Mouse (Mus musculus): ENCODE data around the gene Gtf2h4. TPM values are rescaled to one million over a fixed set of nuclear protein-coding genes. Genes with fewer than 3 reads are reported as not detected.

The Gtf2h4 gene
- polyA plus RNA-seq, 1 experiment from 2014 or later = 36.1 TPM

DNA sequence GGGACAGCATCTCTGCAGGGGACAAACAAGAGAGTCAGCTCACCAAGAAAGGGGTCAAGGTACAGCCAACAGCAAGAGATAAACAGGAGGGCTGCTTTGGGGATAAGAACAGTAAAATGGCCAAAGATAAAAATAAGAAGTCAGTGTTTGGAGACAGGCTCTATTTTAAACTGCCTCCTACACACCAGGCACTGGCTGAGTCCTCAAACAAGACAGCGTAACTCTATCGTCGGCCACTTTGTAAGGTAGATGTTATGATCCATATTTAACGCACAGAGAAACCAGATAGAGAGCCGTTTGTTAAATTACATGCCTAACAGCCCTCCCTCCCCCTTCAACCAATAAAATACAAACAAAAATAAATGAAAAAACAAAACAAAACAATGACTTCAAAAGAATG is 20.4 kb upstream of the Gtf2h4 start:
- no peak for ATAC-seq (replicated peaks)
- Histone ChIP-seq H3K9ac (replicated peaks) (no peak overlapping the region), H3K4me1 (peaks cover 31% of the 10 kb centered on the region), H3K27ac (replicated peaks) (no peak overlapping the region), H3K4me3 (no peak overlapping the region), H3K4me2 (replicated peaks) (no peak overlapping the region), H3K27me3 (no peaks in the 10 kb centered on the region), H3K36me3 (peaks cover 53% of the 10 kb centered on the region), H3K9me3 (no peaks in the 10 kb centered on the region)
- WGBS = 96% methylated on average over 5 of the region's 5 CpGs

DNA sequence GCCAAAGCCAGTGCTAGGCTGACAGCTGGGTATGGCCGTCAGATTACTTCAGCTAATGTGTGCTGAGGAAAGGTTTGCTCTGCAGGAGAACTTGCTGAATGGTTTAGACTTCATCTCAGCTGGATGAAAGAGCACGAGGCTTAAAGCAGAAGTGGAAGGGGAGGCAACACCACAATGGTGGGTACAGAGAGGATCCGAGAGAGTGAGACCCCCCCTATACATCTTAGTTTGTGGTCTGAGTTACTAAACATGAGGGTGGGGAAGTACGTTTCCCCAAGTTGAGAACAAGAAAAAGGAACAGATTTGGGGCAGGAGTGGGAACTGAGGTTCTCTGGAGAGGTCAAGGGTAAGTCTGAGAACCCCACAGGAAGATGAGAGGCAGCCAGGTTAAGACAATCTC is 18.8 kb upstream of the Gtf2h4 start:
- H3K9me3 ChIP-seq = no peaks in the 10 kb centered on the region

DNA sequence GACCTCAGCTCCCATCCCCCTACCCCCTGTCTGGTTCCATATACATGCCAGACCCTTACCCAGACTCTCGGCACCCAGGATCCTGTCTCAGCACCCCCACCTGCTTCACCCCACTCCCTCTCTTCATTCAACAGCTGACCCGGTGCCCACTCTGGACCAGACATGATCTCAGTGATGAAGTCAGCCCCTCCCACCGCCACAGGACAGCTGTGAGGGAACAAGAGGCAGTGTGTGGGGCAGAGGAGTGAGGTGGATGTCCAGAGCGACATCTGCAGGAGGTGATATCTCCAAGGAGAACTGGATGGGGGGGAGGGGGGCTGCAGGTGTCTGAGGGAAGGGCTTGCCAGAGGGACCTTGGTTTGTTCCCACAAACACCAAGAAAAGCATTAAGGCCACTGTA is 18.3 kb upstream of the Gtf2h4 start:
- peaks cover 74% of the 10 kb centered on the region for H3K36me3 ChIP-seq
- H3K4me3 ChIP-seq = no peak overlapping the region
- H3K27ac ChIP-seq (replicated peaks) = no peak overlapping the region
- no peaks in the 10 kb centered on the region for H3K27me3 ChIP-seq
- ATAC-seq (replicated peaks) = no peak
- H3K9me3 ChIP-seq = no peaks in the 10 kb centered on the region
- peaks cover 10% of the 10 kb centered on the region for H3K4me1 ChIP-seq
- H3K9ac ChIP-seq (replicated peaks) = no peak overlapping the region
- WGBS = 85% methylated on average over 4 of the region's 4 CpGs
- no peak overlapping the region for H3K4me2 ChIP-seq (replicated peaks)

More for the DNA sequence above, 18.8 kb upstream of the Gtf2h4 start:
- Histone ChIP-seq H3K9ac (replicated peaks) (no peak overlapping the region), H3K4me2 (replicated peaks) (no peak overlapping the region), H3K27me3 (no peaks in the 10 kb centered on the region), H3K4me3 (no peak overlapping the region), H3K4me1 (peaks cover 16% of the 10 kb centered on the region), H3K27ac (replicated peaks) (no peak overlapping the region), H3K36me3 (peaks cover 69% of the 10 kb centered on the region)
- WGBS = 84% methylated on average over 4 of the region's 4 CpGs
- no peak for ATAC-seq (replicated peaks)

- Histone ChIP-seq H3K9me3 (no peaks in the 10 kb centered on the region), H3K9ac (replicated peaks) (no peak overlapping the region)
- WGBS = 91% methylated on average over 18 of the region's 18 CpGs
Measured at GRCm38 (mm10) chr17:35689936-35690645, 16.6 kb upstream of the Gtf2h4 start.

DNA sequence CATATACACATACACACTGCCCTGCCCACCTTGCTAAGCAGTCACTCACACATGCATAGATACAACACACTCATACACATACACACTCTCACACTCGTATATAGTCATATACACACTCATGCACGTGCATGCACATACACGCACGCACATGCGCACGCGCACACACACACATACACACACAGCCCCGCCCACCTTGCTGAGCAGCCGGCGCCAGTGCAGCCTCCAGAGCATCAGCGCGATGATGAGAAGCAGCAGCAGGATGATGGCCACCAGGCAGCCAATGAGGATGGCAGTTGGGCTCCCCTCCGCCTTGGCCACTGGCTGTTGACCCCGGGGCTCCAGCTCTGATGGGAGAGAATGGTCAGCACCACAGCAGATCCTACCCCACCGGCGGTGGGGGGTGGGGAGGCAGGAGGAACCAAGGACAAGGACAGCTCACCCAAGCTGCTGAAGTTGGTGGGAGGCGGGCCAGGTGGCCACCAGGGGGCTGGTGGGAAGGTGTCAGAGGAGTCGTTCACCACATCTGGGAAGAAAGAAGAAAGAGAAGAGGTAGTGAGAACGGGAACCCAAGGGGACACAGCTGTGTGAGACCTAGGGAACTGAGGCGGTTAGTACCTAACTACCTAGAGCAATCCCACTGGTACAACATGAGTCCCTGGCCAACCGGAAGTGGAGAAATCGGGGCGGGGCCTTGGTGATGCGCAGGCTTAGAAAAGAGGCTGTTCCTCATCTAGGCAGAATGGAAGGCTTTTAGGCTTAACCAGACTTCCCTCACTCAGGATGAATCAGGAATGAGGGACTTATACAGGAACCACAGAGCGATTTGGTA is 15.0 kb upstream of the Gtf2h4 start:
- Histone ChIP-seq H3K9ac (replicated peaks) (no peak overlapping the region), H3K9me3 (no peaks in the 10 kb centered on the region), H3K36me3 (peaks cover 99% of the 10 kb centered on the region), H3K27ac (replicated peaks) (no peak overlapping the region), H3K4me1 (no peaks in the 10 kb centered on the region), H3K27me3 (no peaks in the 10 kb centered on the region), H3K4me3 (no peak overlapping the region), H3K4me2 (replicated peaks) (no peak overlapping the region)
- no peak for ATAC-seq (replicated peaks)
- 91% methylated on average over 25 of the region's 25 CpGs for WGBS

More at GRCm38 (mm10) chr17:35689936-35690645, 16.6 kb upstream of the Gtf2h4 start:
- Histone ChIP-seq H3K36me3 (peaks cover 90% of the 10 kb centered on the region), H3K27ac (replicated peaks) (no peak overlapping the region), H3K4me1 (no peaks in the 10 kb centered on the region), H3K27me3 (no peaks in the 10 kb centered on the region), H3K4me2 (replicated peaks) (no peak overlapping the region), H3K4me3 (no peak overlapping the region)
- ATAC-seq (replicated peaks) = no peak

- no peaks in the 10 kb centered on the region for H3K9me3 ChIP-seq
- H3K9ac ChIP-seq (replicated peaks) = no peak overlapping the region
- peaks cover 93% of the 10 kb centered on the region for H3K36me3 ChIP-seq
- H3K27me3 ChIP-seq = no peaks in the 10 kb centered on the region
- no peak for ATAC-seq (replicated peaks)
- peak overlapping the region; percentile 66 for H3K27ac ChIP-seq (replicated peaks)
- no peaks in the 10 kb centered on the region for H3K4me1 ChIP-seq
- H3K4me3 ChIP-seq = no peak overlapping the region
- H3K4me2 ChIP-seq (replicated peaks) = no peak overlapping the region
- WGBS = 63% methylated on average over 9 of the region's 9 CpGs
Measured at GRCm38 (mm10) chr17:35685061-35685460, 11.5 kb upstream of the Gtf2h4 start.

GRCm38 (mm10) chr17:35681986-35682385 is 8.4 kb upstream of the Gtf2h4 start:
- Histone ChIP-seq H3K27ac (replicated peaks) (no peak overlapping the region), H3K4me2 (replicated peaks) (no peak overlapping the region), H3K27me3 (no peaks in the 10 kb centered on the region), H3K4me1 (no peaks in the 10 kb centered on the region), H3K4me3 (no peak overlapping the region), H3K36me3 (peaks cover 63% of the 10 kb centered on the region), H3K9me3 (no peaks in the 10 kb centered on the region), H3K9ac (replicated peaks) (no peak overlapping the region)
- 86% methylated on average over 13 of the region's 13 CpGs for WGBS
- ATAC-seq (replicated peaks) = no peak

DNA sequence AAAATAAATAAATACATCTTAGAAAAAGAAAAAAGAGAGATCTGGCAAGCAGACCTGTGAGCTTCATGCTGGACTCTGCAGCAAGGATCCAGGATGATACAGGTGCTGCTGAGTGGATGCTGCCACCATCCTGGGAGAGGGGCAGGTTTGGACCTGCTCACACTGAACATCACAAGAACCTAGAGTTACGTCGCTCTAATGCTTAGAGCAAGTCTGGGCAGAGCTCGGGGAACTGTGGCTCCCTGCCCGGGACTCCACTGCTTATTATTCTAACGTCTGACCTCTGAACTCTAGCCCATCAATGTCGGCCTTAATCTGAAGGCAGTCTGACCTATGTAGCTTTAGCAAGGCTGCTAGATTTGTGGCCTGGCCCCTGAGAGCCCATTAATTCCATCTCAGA is 7.1 kb upstream of the Gtf2h4 start:
- Histone ChIP-seq H3K27ac (replicated peaks) (no peak overlapping the region), H3K4me1 (no peaks in the 10 kb centered on the region), H3K36me3 (peaks cover 49% of the 10 kb centered on the region), H3K4me2 (replicated peaks) (no peak overlapping the region), H3K9me3 (no peaks in the 10 kb centered on the region), H3K4me3 (no peak overlapping the region), H3K27me3 (no peaks in the 10 kb centered on the region), H3K9ac (replicated peaks) (no peak overlapping the region)
- 67% methylated on average over 6 of the region's 6 CpGs for WGBS
- ATAC-seq (replicated peaks) = no peak

GRCm38 (mm10) chr17:35672527-35672926 is 1.0 kb downstream of the Gtf2h4 start:
- peak overlapping the region; percentile 87; the same call in 1 of the 2 replicates for H3K4me3 ChIP-seq
- peak overlapping the region; percentile 93; the same call in 1 of the 2 replicates for H3K4me2 ChIP-seq (replicated peaks)
- H3K9ac ChIP-seq (replicated peaks) = 0 out of 2 replicates have a peak overlapping the region, but pooled peaks have one; percentile 96
- no peaks in the 10 kb centered on the region for H3K27me3 ChIP-seq
- peaks cover 18% of the 10 kb centered on the region for H3K4me1 ChIP-seq
- 88% methylated on average over 6 of the region's 6 CpGs for WGBS
- no peaks in the 10 kb centered on the region for H3K36me3 ChIP-seq
- no peak overlapping the region for H3K27ac ChIP-seq (replicated peaks)
- H3K9me3 ChIP-seq = no peaks in the 10 kb centered on the region
- no peak for ATAC-seq (replicated peaks)

DNA sequence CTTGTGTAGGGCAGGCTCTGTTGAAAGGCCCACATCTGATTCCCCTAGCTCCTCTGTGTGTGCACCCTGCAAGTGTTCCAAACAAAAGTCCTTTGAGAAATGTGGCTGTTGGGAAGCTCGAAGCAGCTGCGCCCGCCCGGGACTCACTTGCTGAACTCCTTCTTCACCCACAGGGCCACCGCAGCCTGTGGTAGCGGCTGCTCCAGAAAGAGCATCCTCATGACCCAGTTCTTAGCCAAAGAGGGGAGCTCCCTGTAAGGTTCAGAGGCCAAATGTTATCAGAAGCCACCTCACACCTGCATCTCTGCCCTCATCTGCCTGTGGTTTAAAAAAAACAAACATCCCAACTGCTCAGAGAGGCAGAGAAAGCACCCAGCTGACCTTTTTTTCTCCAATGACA is 1.7 kb downstream of the Gtf2h4 start:
- peaks cover 19% of the 10 kb centered on the region for H3K4me1 ChIP-seq
- H3K36me3 ChIP-seq = no peaks in the 10 kb centered on the region
- H3K27me3 ChIP-seq = no peaks in the 10 kb centered on the region
- no peaks in the 10 kb centered on the region for H3K9me3 ChIP-seq
- H3K27ac ChIP-seq (replicated peaks) = no peak overlapping the region
- no peak overlapping the region for H3K4me2 ChIP-seq (replicated peaks)
- no peak overlapping the region for H3K4me3 ChIP-seq
- 86% methylated on average over 6 of the region's 6 CpGs for WGBS
- ATAC-seq (replicated peaks) = no peak
- H3K9ac ChIP-seq (replicated peaks) = no peak overlapping the region

- 95% methylated on average over 9 of the region's 9 CpGs for WGBS
- H3K9ac ChIP-seq (replicated peaks) = no peak overlapping the region
- no peak for ATAC-seq (replicated peaks)
Measured at GRCm38 (mm10) chr17:35669731-35670130, 3.8 kb downstream of the Gtf2h4 start.

DNA sequence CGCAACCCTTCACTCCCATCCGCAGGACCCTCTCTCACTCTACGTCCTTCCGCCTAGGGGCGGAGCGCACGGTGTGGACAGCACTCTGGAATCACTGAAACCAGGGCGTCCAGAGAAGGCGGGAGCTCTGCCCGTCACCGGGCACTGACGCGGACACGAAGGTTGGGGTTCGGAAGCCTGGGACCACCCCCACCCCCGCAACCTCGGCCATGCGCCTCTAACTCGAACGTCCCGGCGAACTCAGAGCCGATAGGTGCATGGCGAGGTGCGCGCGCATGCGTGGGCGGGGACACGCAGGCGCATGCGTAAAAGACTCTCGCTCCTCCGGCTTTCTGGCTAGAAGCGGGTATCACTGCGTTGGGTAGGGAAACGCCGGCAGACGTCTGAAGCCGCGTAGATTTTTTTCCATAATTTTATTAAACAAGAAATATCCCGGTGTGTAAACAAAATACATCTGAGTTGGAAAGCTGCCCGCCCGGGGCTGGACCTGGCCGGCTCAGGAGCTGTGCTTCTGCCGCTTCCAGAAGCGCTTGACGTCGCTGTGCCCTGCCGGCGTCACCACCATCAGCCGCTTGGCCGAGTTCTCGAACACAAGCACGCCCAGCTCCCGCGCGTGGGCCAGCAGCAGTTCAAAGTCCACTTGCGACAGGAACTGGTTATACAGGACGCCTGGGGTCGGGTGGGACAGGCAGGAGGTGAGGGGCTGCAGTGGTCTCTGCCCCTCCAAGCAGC is 6.0 kb downstream of the Gtf2h4 start, which contains the start of gene Vars2:
Gene Vars2 (minus strand): TSS at position 259 of the 732 bp plus-strand sequence.
- Histone ChIP-seq H3K36me3 (peaks cover 13% of the 10 kb centered on the region; the same call in 1 of the 2 replicates), H3K9me3 (no peaks in the 10 kb centered on the region), H3K4me3 (peak within 1 kb of the TSS; percentile 75), H3K27ac (replicated peaks) (peak within 1 kb of the TSS; percentile 87), H3K9ac (replicated peaks) (peak within 1 kb of the TSS; percentile 85), H3K27me3 (no peaks in the 10 kb centered on the region), H3K4me2 (replicated peaks) (peak within 1 kb of the TSS; percentile 92), H3K4me1 (peaks cover 16% of the 10 kb centered on the region)
- under 1% methylated on average over 61 of the region's 61 CpGs for WGBS
- ATAC-seq (replicated peaks) = peak; percentile 91

More at GRCm38 (mm10) chr17:35669731-35670130, 3.8 kb downstream of the Gtf2h4 start:
- H3K4me2 ChIP-seq (replicated peaks) = no peak overlapping the region
- H3K27me3 ChIP-seq = no peaks in the 10 kb centered on the region
- H3K27ac ChIP-seq (replicated peaks) = no peak overlapping the region
- no peak overlapping the region for H3K4me3 ChIP-seq
- no peaks in the 10 kb centered on the region for H3K36me3 ChIP-seq
- H3K4me1 ChIP-seq = peaks cover 25% of the 10 kb centered on the region
- H3K9me3 ChIP-seq = no peaks in the 10 kb centered on the region

Data from forebrain, embryonic 15.5 days (tissue).